ENCODE assay signal across 11 mouse cellular contexts in genomic region chr1:182338961-182339565, GRCm38 (mm10). TPM values are rescaled to one million over a fixed set of nuclear protein-coding genes. Genes with fewer than 3 reads are reported as not detected.
DNase-seq lines count a peak whose midpoint lies in the region; ATAC-seq lines count a peak whose summit lies in the region.
"Had no signal": no experiment of that assay in that cellular context is flagged by ENCODE, and none has a peak within 500 bp of the region (broad histone marks: within the 10 kb centered on the region; RNA-seq: fewer than 3 reads in every experiment).

No protein-coding gene starts in this region.

- H3K4me3 ChIP-seq in heart, embryonic 13.5 days, result no peak overlapping the region
- peak overlapping the region; percentile 99 for H3K4me3 ChIP-seq in forebrain, embryonic 13.5 days
- H3K4me3 ChIP-seq in midbrain, embryonic 11.5 days (ENCODE audit: low read depth, low read length), result no peak overlapping the region

- no peaks in the 10 kb centered on the region for H3K9me3 ChIP-seq in heart, embryonic 13.5 days
- H3K9me3 ChIP-seq in forebrain, embryonic 13.5 days (replicated peaks), result no peaks in the 10 kb centered on the region
- H3K9me3 ChIP-seq in midbrain, embryonic 11.5 days (ENCODE audit: control insufficient read depth, low read length), result no peaks in the 10 kb centered on the region

- peak overlapping the region; percentile 47; the same call in 1 of the 2 replicates for H3K9ac ChIP-seq in heart, embryonic 13.5 days
- peak overlapping the region; percentile 98 for H3K9ac ChIP-seq in forebrain, embryonic 13.5 days
- H3K9ac ChIP-seq in midbrain, embryonic 11.5 days (ENCODE audit: low read length), result no peak overlapping the region

- H3K4me2 ChIP-seq in heart, embryonic 13.5 days, result peak overlapping the region; percentile 93; the same call in 1 of the 2 replicates
- H3K4me2 ChIP-seq in forebrain, embryonic 13.5 days, result peak overlapping the region; percentile 82
- H3K4me2 ChIP-seq in midbrain, embryonic 11.5 days, result peak overlapping the region; percentile 78

- no peaks in the 10 kb centered on the region for H3K27me3 ChIP-seq in heart, embryonic 13.5 days (replicated peaks)
- H3K27me3 ChIP-seq in forebrain, embryonic 13.5 days, result no peaks in the 10 kb centered on the region
- H3K27me3 ChIP-seq in midbrain, embryonic 11.5 days (ENCODE audit: control insufficient read depth, insufficient read depth, low read length), result no peaks in the 10 kb centered on the region

- ATAC-seq in heart, embryonic 13.5 days (ENCODE audit: extremely low read depth, insufficient number of reproducible peaks, low FRiP score, low TSS enrichment), result no peak
- ATAC-seq in forebrain, embryonic 13.5 days, result no peak
- no peak for ATAC-seq in midbrain, embryonic 11.5 days (ENCODE audit: low FRiP score)
- ATAC-seq: activated CD4-positive, CD25-positive, alpha-beta regulatory T cell, adult 4 months had no signal

- H3K27ac ChIP-seq in heart, embryonic 13.5 days (replicated peaks), result no peak overlapping the region
- no peak overlapping the region for H3K27ac ChIP-seq in forebrain, embryonic 13.5 days
- H3K27ac ChIP-seq in midbrain, embryonic 11.5 days (ENCODE audit: low read depth, low read length), result no peak overlapping the region

- H3K4me1 ChIP-seq in heart, embryonic 13.5 days, result peaks cover 39% of the 10 kb centered on the region
- peaks cover 30% of the 10 kb centered on the region for H3K4me1 ChIP-seq in forebrain, embryonic 13.5 days
- peaks cover 13% of the 10 kb centered on the region for H3K4me1 ChIP-seq in midbrain, embryonic 11.5 days (ENCODE audit: control insufficient read depth, insufficient read depth, low read length)

- 84% methylated on average over 7 of the region's 7 CpGs for WGBS in heart, embryonic 13.5 days
- WGBS in forebrain, embryonic 13.5 days, result 41% methylated on average over 7 of the region's 7 CpGs
- 77% methylated on average over 7 of the region's 7 CpGs for WGBS in midbrain, embryonic 11.5 days

- H3K36me3 ChIP-seq in heart, embryonic 13.5 days, result peaks cover 6% of the 10 kb centered on the region
- H3K36me3 ChIP-seq in forebrain, embryonic 13.5 days (ENCODE audit: poor library complexity, severe bottlenecking), result peaks cover 5% of the 10 kb centered on the region; the same call in 1 of the 2 replicates
- H3K36me3 ChIP-seq in midbrain, embryonic 11.5 days (ENCODE audit: control insufficient read depth, insufficient read depth, low read length), result no peaks in the 10 kb centered on the region

- DNase-seq in heart, adult 11 months, result no peak
- DNase-seq in adipocyte (ENCODE audit: low spot score), result peak; percentile 57
- DNase-seq in midbrain, embryonic 11.5 days (ENCODE audit: low spot score, missing footprints), result no peak
- DNase-seq in embryo, embryonic 10 days (ENCODE audit: low spot score), result no peak
- DNase-seq in adrenal gland, postnatal 4 days (ENCODE audit: low spot score in 2 of 2), result no peak
- no peak for DNase-seq in urinary bladder, postnatal 14 days (ENCODE audit: low spot score)
- DNase-seq: heart, postnatal 14 days; thymus, postnatal 4 days had no signal

RNA-seq across cellular contexts. Expression of gene Fbxo28, which starts 2.4 kb away (rescaled TPM):
- polyA plus RNA-seq in heart, embryonic 13.5 days (2015; fragmentation: Nextera tagmentation; extraction: Ambion mirVana), result 11.1 and 12.1 TPM in 2 replicates
- polyA plus RNA-seq in forebrain, embryonic 13.5 days (2015; fragmentation: Nextera tagmentation; extraction: Ambion mirVana), result 29.3 TPM in 2 replicates
- 29.7 and 32.1 TPM in 2 replicates for polyA plus RNA-seq in midbrain, embryonic 11.5 days (2014; fragmentation: Nextera tagmentation; extraction: Ambion mirVana)
- total RNA-seq in adrenal gland, postnatal 4 days (2021), result 10 to 100 TPM; 32.9 to 35.1 TPM

RNA-seq across cellular contexts. Expression of gene Degs1, which starts 56.5 kb away (rescaled TPM):
- polyA plus RNA-seq in heart, embryonic 13.5 days (2015; fragmentation: Nextera tagmentation; extraction: Ambion mirVana), result 141 and 153 TPM in 2 replicates
- 48.7 and 49.3 TPM in 2 replicates for polyA plus RNA-seq in forebrain, embryonic 13.5 days (2015; fragmentation: Nextera tagmentation; extraction: Ambion mirVana)
- polyA plus RNA-seq in midbrain, embryonic 11.5 days (2014; fragmentation: Nextera tagmentation; extraction: Ambion mirVana), result 68.5 and 76.2 TPM in 2 replicates
- 10 to 100 TPM; 88.7 to 90.2 TPM for total RNA-seq in adrenal gland, postnatal 4 days (2021)
